8 mouse cellular contexts compared by ENCODE assay signal in genomic region chr7:101296252-101297022, GRCm38 (mm10). TPM values are rescaled to one million over a fixed set of nuclear protein-coding genes. Genes with fewer than 3 reads are reported as not detected.
A peak's percentile ranks its signal among the peaks of the same experiment; 100 is the strongest.
DNase-seq lines count a peak whose midpoint lies in the region; TF ChIP-seq lines count a peak whose summit lies in the region.

No protein-coding gene starts in this region.

- peaks cover 19% of the 10 kb centered on the region for H3K4me1 ChIP-seq in cerebellum, adult 2 months (ENCODE audit: control insufficient read depth, insufficient read depth, low read length)

- peak; percentile 84 for DNase-seq in ES-CJ7 (ENCODE audit: low read depth, low spot score)
- DNase-seq in cerebellum, adult 2 months, result peak; percentile 88
- peak; percentile 87 for DNase-seq in forelimb bud, embryonic 11.5 days (ENCODE audit: low read depth, low spot score)
- DNase-seq in induced T-regulatory cell, adult 2 months (ENCODE audit: low read depth), result peak; percentile 54
- DNase-seq in left cerebral cortex, adult 2 months (ENCODE audit: extremely low spot score in 1 of 2, low spot score in 2 of 2), result peak; percentile 85 to 90
- DNase-seq in lung, postnatal 25 days (ENCODE audit: low spot score), result peak; percentile 75
- peak; percentile 93 for DNase-seq in retina, postnatal 1 day
- DNase-seq in urinary bladder, postnatal 25 days (ENCODE audit: low spot score), result peak; percentile 68

- H3K27me3 ChIP-seq in cerebellum, adult 2 months (ENCODE audit: control insufficient read depth, insufficient read depth, low read length), result no peaks in the 10 kb centered on the region

- TF ChIP-seq POLR2A in cerebellum, adult 2 months (IDR thresholded peaks at IDR 0.05; ENCODE audit: borderline replicate concordance, insufficient read depth, low read length), result peak; percentile 66

- H3K27ac ChIP-seq in cerebellum, adult 2 months (ENCODE audit: insufficient read depth, low read length), result peak overlapping the region; percentile 55
- peak overlapping the region; percentile 53 for H3K27ac ChIP-seq in left cerebral cortex, adult 2 months

- no peak for TF ChIP-seq CTCF in cerebellum, adult 2 months (IDR thresholded peaks at IDR 0.05; ENCODE audit: borderline replicate concordance, insufficient read depth, low read depth, low read length)
- TF ChIP-seq CTCF in left cerebral cortex, adult 2 months (IDR thresholded peaks at IDR 0.05), result peak; percentile 41

- H3K4me3 ChIP-seq in cerebellum, adult 2 months (replicated peaks; ENCODE audit: insufficient read depth, low read depth, low read length), result peak overlapping the region; percentile 53
- peak overlapping the region; percentile 51 for H3K4me3 ChIP-seq in left cerebral cortex, adult 2 months

- intact Hi-C loops in left cerebral cortex, adult 2 months (cut with DNase I), result no loop called here

- WGBS in cerebellum, adult 2 months, result 11% methylated on average over 35 of the region's 35 CpGs

RNA-seq across cellular contexts. Expression of gene Atg16l2, which starts 5.6 kb away (rescaled TPM):
- polyA plus RNA-seq in cerebellum, adult 2 months (2012; rRNA removed), result 60.5 and 62.6 TPM in 2 replicates
- total RNA-seq in left cerebral cortex, adult 2 months (2021), result 10 to 100 TPM; 67.5 to 67.8 TPM

RNA-seq across cellular contexts. Expression of gene Stard10, which starts 20.4 kb away (rescaled TPM):
- polyA plus RNA-seq in cerebellum, adult 2 months (2012; rRNA removed), result 119 and 123 TPM in 2 replicates
- total RNA-seq in left cerebral cortex, adult 2 months (2021), result 10 to 100 TPM; 81.7 to 84.3 TPM

RNA-seq across cellular contexts. Expression of gene Arap1, which starts 51.4 kb away (rescaled TPM):
- 41.8 and 44.8 TPM in 2 replicates for polyA plus RNA-seq in cerebellum, adult 2 months (2012; rRNA removed)
- total RNA-seq in left cerebral cortex, adult 2 months (2021), result 10 to 100 TPM; 16.6 to 22.1 TPM

Comparison
In these comparisons a context has a peak if more than half of its experiments do, and no peak if none do; other contexts are left out.
1. Peak in every context shown above with its lines: DNase-seq, H3K4me3 ChIP-seq and H3K27ac ChIP-seq.